Mouse (Mus musculus) midbrain, embryonic 16.5 days (tissue): ENCODE measurements at regions not wholly inside any gene's neighbourhood (a gene's known extent, or its start where the extent isn't known, plus 50 kb on each side); places are given as distances from the start of the nearest gene placed in this dataset.

ENCODE experiments used
- ATAC-seq: fragments of 200-750 bp; cut with Nextera tagmentation; 2 replicates; pipeline ENCODE4 v1.8.0; 2017; ENCODE audit warnings: moderate TSS enrichment
- H3K27ac ChIP-seq: fragments of 300-500 bp; sonication (generic); 2 replicates; pipeline ENCODE4 v1.5.1; 2014; ENCODE audit warnings: mild to moderate bottlenecking, low read length, mixed read lengths
- H3K27me3 ChIP-seq: fragments of 300-500 bp; sonication (generic); 2 replicates; pipeline ENCODE4 v1.6.1; 2014; ENCODE audit warnings: low read depth, low read length, mixed read lengths; ENCODE audit not compliant: control insufficient read depth, insufficient read depth
- H3K36me3 ChIP-seq: fragments of 300-500 bp; sonication (generic); 2 replicates; pipeline ENCODE4 v1.6.1; 2014; ENCODE audit warnings: mild to moderate bottlenecking, low read length, moderate library complexity, mixed read lengths; ENCODE audit not compliant: control insufficient read depth, insufficient read depth
- H3K4me1 ChIP-seq: fragments of 300-500 bp; sonication (generic); 2 replicates; pipeline ENCODE4 v1.6.1; 2014; ENCODE audit warnings: mild to moderate bottlenecking, low read length, mixed read lengths; ENCODE audit not compliant: control insufficient read depth, insufficient read depth
- H3K4me2 ChIP-seq: fragments of 300-500 bp; sonication (generic); 2 replicates; pipeline ENCODE4 v1.6.1; 2014; ENCODE audit warnings: mild to moderate bottlenecking, low read length, mixed read lengths
- H3K4me3 ChIP-seq: fragments of 300-500 bp; sonication (generic); 2 replicates; pipeline ENCODE4 v1.5.1; 2014; ENCODE audit warnings: low read depth, mild to moderate bottlenecking, low read length, moderate library complexity, mixed read lengths
- H3K9ac ChIP-seq: fragments of 300-500 bp; sonication (generic); 2 replicates; pipeline ENCODE4 v1.6.1; 2014; ENCODE audit warnings: low read depth, low read length, mixed read lengths
- H3K9me3 ChIP-seq: fragments of 300-500 bp; sonication (generic); replicated peaks from 2 replicates; pipeline ENCODE4 v1.6.1; 2014; ENCODE audit warnings: mild to moderate bottlenecking, low read length, mixed read lengths; ENCODE audit not compliant: control insufficient read depth, poor library complexity, severe bottlenecking
- WGBS: fragments of 180-500 bp; shearing (Covaris S2); extraction: QIAGEN DNeasy Blood & Tissue Kit; methylation state at CpG from one replicate; pipeline ENCODE4 v1.1.7; 2014; 5-methylcytosine and 5-hydroxymethylcytosine counted together

GRCm38 (mm10) chr1:136694983-136695382, 70.3 kb downstream of the Zfp281 start:
- H3K4me2 ChIP-seq = no peak overlapping the region
- no peak for ATAC-seq
- no peaks in the 10 kb centered on the region for H3K9me3 ChIP-seq
- no peak overlapping the region for H3K9ac ChIP-seq
- WGBS = 66% methylated on average over 7 of the region's 7 CpGs
- no peaks in the 10 kb centered on the region for H3K36me3 ChIP-seq
- no peaks in the 10 kb centered on the region for H3K27me3 ChIP-seq
- no peaks in the 10 kb centered on the region for H3K4me1 ChIP-seq
- no peak overlapping the region for H3K4me3 ChIP-seq
- H3K27ac ChIP-seq = no peak overlapping the region

- H3K4me1 ChIP-seq = no peaks in the 10 kb centered on the region
- 12% methylated on average over 19 of the region's 19 CpGs for WGBS
- H3K36me3 ChIP-seq = no peaks in the 10 kb centered on the region
- H3K27me3 ChIP-seq = no peaks in the 10 kb centered on the region
- no peak overlapping the region for H3K27ac ChIP-seq
- H3K4me2 ChIP-seq = peak overlapping the region; percentile 33; the same call in 1 of the 2 replicates
- no peaks in the 10 kb centered on the region for H3K9me3 ChIP-seq
- no peak overlapping the region for H3K4me3 ChIP-seq
- no peak for ATAC-seq
- H3K9ac ChIP-seq = no peak overlapping the region
Measured at GRCm38 (mm10) chr1:136696077-136696641, 71.5 kb downstream of the Zfp281 start.

- Histone ChIP-seq H3K4me3 (no peak overlapping the region), H3K9ac (no peak overlapping the region), H3K27ac (no peak overlapping the region), H3K9me3 (no peaks in the 10 kb centered on the region), H3K36me3 (no peaks in the 10 kb centered on the region), H3K4me1 (no peaks in the 10 kb centered on the region), H3K4me2 (no peak overlapping the region), H3K27me3 (no peaks in the 10 kb centered on the region)
- no peak for ATAC-seq
- WGBS = 17% methylated on average over 9 of the region's 9 CpGs
Measured at GRCm38 (mm10) chr1:136698454-136699152, 73.9 kb downstream of the Zfp281 start.

- Histone ChIP-seq H3K4me2 (no peak overlapping the region), H3K27me3 (no peaks in the 10 kb centered on the region), H3K36me3 (no peaks in the 10 kb centered on the region), H3K4me3 (no peak overlapping the region), H3K4me1 (no peaks in the 10 kb centered on the region), H3K27ac (no peak overlapping the region), H3K9ac (no peak overlapping the region), H3K9me3 (no peaks in the 10 kb centered on the region)
- no peak for ATAC-seq
- 80% methylated on average over 7 of the region's 7 CpGs for WGBS
Measured at GRCm38 (mm10) chr1:136699153-136699524, 74.4 kb downstream of the Zfp281 start.

DNA sequence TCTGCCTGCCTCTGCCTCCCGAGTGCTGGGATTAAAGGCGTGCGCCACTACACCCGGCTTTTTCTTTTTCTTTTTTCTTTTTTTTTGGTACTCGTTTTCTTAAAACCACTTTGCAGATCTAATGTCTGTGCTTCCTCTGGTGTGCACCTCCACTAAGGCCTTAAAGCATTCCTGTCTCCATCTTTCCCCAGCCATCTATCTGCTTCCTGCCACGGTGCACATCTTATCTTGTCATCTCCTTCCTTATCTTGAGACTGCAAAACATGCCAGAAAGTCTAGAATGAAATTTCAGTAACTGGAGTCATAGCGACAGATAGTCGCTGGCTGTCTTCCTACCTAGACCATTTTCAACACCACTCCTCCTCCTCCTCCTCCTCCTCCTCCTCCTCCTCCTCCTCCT, 74.9 kb downstream of the Zfp281 start:
- Histone ChIP-seq H3K36me3 (no peaks in the 10 kb centered on the region), H3K9ac (no peak overlapping the region), H3K27ac (no peak overlapping the region), H3K27me3 (no peaks in the 10 kb centered on the region), H3K4me2 (no peak overlapping the region), H3K4me1 (no peaks in the 10 kb centered on the region), H3K9me3 (no peaks in the 10 kb centered on the region), H3K4me3 (no peak overlapping the region)
- WGBS = 91% methylated on average over 8 of the region's 8 CpGs
- ATAC-seq = no peak

GRCm38 (mm10) chr1:136704139-136704538, 79.4 kb downstream of the Zfp281 start:
- Histone ChIP-seq H3K27me3 (no peaks in the 10 kb centered on the region), H3K9ac (no peak overlapping the region), H3K9me3 (no peaks in the 10 kb centered on the region), H3K4me2 (no peak overlapping the region), H3K36me3 (no peaks in the 10 kb centered on the region), H3K4me3 (no peak overlapping the region), H3K27ac (no peak overlapping the region), H3K4me1 (peaks cover 9% of the 10 kb centered on the region)
- 95% methylated on average over 5 of the region's 5 CpGs for WGBS
- ATAC-seq = no peak

GRCm38 (mm10) chr1:136706509-136706908, 81.8 kb downstream of the Zfp281 start:
- H3K9ac ChIP-seq = peak overlapping the region; percentile 25; the same call in 1 of the 2 replicates
- no peaks in the 10 kb centered on the region for H3K27me3 ChIP-seq
- ATAC-seq = peak; percentile 75; the same call in 1 of the 2 replicates
- H3K27ac ChIP-seq = peak overlapping the region; percentile 70
- H3K36me3 ChIP-seq = no peaks in the 10 kb centered on the region
- 35% methylated on average over 8 of the region's 8 CpGs for WGBS
- H3K4me3 ChIP-seq = no peak overlapping the region
- peaks cover 9% of the 10 kb centered on the region for H3K4me1 ChIP-seq
- H3K4me2 ChIP-seq = no peak overlapping the region
- H3K9me3 ChIP-seq = no peaks in the 10 kb centered on the region

GRCm38 (mm10) chr1:136707394-136707793, 82.7 kb downstream of the Zfp281 start:
- peaks cover 9% of the 10 kb centered on the region for H3K4me1 ChIP-seq
- H3K27me3 ChIP-seq = no peaks in the 10 kb centered on the region

GRCm38 (mm10) chr1:136707866-136708265, 83.2 kb downstream of the Zfp281 start:
- ATAC-seq = no peak
- 93% methylated on average over 12 of the region's 12 CpGs for WGBS
- H3K9me3 ChIP-seq = no peaks in the 10 kb centered on the region
- peaks cover 9% of the 10 kb centered on the region for H3K4me1 ChIP-seq
- no peak overlapping the region for H3K27ac ChIP-seq
- no peak overlapping the region for H3K4me2 ChIP-seq
- no peak overlapping the region for H3K4me3 ChIP-seq
- H3K9ac ChIP-seq = no peak overlapping the region
- H3K27me3 ChIP-seq = no peaks in the 10 kb centered on the region
- no peaks in the 10 kb centered on the region for H3K36me3 ChIP-seq

More at GRCm38 (mm10) chr1:136707394-136707793, 82.7 kb downstream of the Zfp281 start:
- H3K4me2 ChIP-seq = no peak overlapping the region
- H3K9me3 ChIP-seq = no peaks in the 10 kb centered on the region
- no peak overlapping the region for H3K27ac ChIP-seq
- ATAC-seq = 0 out of 2 replicates have a peak, but pooled peaks have one; percentile 4
- 90% methylated on average over 8 of the region's 8 CpGs for WGBS
- H3K36me3 ChIP-seq = no peaks in the 10 kb centered on the region
- no peak overlapping the region for H3K4me3 ChIP-seq
- no peak overlapping the region for H3K9ac ChIP-seq
